Mouse (Mus musculus) gastrocnemius, postnatal 25 days (tissue): ENCODE results near the gene Syt1. TPM values are rescaled to one million over a fixed set of nuclear protein-coding genes. Genes with fewer than 3 reads are reported as not detected.

Experiments used
- DNase-seq: peaks from one replicate; pipeline ENCODE4 v3.0.0; 2022
- total RNA-seq, 2 experiments: library from RNA; stranded (reverse); gene quantifications; 1 replicate in 1 of 2; 2 replicates in 1 of 2; pipeline ENCODE4 v1.2.3; 2021

Gene Syt1
- total RNA-seq, 2 experiments from 2014 or later, result not detected

DNA sequence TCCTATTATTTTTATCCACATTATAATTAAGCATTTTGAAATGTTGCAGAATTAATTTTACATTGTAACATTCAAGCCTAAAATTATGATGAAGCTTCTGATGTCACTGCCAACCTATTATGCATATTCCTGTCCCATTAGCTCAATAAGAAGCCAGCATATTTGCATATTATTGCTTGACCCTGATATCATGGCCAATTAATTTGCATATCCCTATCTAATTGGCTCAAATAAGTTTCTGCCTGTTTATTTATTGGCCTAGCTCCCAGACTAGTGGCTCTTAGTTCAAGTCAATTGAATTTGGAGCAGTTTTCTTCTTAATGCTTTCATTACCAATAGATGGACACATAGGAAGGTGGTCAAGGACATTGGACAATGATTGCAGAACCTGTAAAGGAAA is 433.2 kb downstream of the Syt1 start:
- DNase-seq, result no peak

DNA sequence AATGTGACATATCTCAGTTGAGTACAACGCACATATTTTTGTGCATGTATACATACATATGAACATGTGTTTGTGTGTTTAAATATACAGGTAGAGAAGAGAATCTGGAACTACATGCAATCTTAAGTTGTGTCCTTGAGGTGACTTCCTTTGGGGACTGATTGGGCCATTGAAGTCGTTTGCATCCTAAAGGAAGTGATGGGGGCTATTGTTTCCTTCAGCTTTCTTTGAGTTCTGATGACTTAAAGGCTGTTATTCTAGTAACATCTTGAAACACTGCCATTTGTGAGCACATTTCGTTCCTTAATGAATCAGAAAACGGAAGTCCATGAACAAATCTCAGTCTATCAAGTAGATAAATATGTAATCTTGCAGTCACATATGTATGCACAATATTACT is 438.0 kb downstream of the Syt1 start:
- no peak for DNase-seq

DNA sequence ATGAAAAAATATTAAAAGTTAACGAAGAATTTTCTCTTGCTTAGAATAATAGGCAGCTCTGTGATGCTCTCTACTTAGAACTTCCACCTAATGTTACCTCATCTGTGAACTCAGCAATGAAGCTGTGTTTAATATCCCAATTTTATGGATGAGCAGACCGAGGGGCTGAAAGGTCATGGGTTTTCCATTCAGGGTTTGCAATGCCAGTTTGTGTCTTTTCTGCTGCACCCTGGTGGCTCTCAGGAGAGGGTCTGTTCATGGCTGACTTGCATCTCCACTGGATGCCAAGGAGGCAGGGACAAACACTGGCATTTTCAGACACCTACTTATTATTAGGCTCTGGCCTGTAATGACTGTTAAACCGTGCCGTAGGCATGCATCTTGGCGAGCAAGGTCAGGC is 439.7 kb downstream of the Syt1 start:
- no peak for DNase-seq

DNA sequence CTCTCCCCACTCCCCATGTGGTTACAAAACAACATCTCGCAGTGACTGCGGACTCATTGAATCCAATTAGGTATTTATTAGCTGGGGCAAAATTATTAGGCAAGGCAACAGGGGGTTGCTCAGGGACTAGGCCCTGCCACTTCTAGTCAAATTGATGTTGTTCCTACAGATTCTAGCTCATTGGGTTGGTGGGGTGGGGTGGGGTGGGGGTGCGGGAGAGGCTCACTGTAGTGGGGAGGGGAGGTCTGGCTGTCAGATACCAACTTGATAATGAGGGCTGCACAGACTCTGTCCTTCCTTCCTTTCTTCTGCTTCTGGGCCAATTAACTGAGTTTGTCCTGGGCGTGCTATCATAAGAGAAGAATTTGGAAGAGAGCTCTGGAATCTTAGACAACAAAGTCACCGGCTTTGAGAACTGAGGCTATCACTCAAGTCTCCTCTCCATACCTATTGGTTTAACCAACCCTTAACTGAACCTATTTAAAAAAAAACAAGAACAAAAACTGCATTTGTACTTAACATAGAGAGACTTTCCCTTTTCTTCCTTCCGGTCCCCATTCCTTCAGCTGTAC is 441.1 kb downstream of the Syt1 start:
- DNase-seq, result no peak

DNA sequence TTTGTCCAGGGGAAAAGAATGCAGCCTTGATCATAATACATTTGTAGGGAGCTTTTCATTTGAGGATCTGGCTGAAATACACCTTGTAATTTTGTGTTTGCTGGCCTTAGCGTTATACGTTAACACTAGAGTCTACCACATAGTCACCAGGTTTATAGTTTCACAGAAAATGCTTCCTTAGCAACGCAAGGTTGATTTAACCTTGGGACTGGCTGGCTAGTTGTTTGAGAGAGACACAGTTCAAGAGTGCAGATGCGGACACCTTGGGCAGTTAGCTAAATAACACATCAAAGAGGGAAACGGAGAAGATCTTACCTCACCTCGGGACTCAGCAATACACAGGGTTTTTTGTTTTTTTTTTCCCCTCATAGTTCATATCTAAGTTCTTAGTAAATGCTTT is 441.9 kb downstream of the Syt1 start:
- DNase-seq, result no peak

DNA sequence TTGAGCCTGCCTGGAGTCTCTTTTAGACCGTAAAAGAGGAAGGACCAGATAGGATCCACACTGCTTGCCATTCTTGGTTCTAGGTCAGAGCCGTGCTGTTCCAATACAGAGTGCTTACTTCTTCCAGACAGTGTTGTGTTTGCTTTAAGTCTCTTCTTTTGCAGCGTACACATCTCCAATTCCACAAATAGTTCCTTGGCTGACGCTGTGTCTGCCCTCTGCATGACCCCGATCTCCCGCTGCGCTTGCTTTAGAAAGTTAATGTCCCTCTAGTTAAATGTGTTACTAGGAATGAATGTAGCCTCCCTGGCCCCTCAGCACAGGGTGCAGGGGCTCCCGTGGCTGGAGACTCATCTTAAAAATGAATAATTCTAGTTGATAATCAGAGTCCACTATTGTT is 442.6 kb downstream of the Syt1 start:
- peak; percentile 13 for DNase-seq

DNA sequence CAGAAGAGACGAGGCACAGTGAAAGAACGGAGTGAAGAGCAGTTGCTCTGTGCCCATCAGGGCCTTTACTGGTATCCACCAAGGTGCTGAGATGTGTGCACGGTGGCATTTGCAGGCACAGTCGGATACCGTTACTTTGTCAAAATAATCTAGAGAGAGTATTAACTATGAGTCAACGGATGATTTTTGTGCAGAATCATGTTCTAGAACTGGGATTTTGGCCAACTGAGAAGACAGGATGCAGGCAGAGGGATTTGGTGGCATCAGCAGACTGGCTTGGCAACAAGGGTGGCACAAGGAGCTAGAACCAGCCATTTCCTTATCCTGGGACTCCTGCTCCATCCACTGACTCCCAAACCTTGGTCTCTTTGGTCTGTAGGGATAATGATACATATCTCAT is 443.3 kb downstream of the Syt1 start:
- no peak for DNase-seq

DNA sequence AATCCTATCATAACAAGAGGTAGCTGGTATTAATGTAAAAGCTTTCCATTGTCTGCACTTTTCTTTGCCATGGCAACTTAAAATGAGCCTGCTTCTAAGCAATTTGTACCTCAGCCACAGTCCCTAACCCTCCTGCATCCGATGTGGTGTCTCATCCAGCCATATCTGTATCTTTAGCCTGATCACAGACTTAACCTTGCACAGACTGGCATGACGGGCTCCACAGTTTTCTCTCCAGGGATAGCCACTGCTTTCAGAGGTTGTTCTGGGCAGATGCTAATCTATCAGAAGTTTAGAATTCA is 451.2 kb downstream of the Syt1 start:
- no peak for DNase-seq

DNA sequence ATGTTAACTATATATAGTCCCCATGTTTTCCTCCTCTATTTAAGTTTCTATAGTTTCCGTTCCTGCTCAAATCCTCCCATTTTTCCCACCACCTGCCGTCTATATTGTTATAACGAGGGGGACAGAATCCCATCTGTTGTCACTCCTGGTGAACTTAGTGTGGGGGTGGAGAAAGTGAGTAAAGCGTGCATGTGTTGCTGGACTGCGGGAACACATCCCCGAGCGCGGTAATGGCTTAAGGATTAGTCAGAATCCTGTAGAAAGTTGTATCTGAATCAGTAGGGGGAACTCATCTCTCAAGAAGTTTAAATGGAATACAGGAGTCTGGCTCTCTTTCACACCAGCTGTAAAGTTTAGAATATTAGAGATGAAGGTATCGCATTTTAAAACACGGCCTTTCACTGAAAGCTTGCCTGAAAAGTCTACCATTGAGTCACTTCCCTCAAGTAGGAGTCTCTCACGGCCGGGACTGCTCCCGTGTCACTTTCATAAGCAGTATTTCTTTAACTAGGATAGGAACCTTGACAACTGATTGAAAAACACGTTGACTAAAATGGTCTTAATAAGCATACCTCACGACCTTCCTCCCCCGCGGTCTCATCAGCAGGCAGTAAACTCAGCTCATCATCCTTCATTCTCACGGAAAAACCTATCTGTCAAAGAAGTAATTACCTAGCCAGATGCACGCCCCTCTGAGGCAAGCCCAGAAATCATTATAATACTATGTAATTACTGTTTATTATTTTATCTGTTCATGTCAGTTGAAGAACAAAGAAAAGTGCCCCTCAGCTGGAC is 451.8 kb downstream of the Syt1 start:
- no peak for DNase-seq

DNA sequence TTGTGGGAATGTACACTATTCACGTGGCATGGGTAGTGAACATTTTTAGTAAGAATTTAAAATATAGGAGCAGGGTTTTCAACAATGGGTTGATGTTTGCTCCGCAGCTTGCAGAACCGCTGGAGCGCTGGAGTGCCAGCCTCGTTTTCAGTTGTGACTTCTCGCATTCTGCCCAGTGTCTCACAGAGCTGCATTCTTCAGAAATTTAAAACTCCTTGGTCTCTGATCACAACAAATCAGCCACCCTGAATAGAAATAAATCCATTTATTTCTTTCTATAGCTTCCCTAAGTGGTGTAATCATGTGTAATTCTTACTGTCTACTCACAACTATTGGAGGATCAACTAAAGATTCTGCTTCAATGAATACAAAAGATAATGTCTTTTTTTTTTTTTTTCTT is 458.2 kb downstream of the Syt1 start:
- DNase-seq, result no peak

DNA sequence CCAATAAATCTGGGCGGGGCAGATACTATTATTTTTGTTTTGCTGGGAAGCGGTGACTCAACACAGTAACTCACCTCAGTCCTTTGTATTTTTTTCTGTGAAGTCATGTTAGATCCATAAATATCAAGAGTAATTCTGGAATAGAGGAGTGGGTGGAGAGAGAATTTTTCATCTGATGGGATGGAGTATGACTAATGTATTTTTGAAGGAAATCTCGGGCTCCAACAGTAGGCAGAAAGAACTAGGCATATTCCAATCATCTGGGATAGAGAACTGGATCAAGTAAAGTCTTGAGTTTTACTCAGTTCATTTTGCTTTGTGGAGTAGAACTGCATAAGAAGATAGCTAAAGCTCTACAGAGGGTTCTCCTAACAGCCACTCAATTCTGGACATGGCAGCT is 465.1 kb downstream of the Syt1 start:
- no peak for DNase-seq

DNA sequence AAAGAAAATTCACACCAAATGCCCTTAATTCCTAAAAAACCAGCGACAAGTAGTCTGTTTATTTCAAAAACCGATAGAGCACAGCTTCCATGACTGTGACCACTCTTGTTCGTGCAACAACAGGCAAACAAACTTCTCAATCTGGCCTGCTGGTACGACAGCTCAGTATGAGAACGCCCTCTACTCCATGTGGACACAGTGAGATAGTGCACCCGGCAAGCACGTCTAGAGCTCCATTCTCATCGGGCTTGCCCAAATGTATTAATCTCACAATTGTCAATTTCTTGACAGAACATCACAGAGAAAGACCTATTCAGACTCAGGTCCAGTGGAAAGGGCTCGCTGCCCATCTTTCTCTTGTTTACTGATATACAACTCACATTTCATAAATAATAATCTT is 469.2 kb downstream of the Syt1 start:
- DNase-seq, result no peak

DNA sequence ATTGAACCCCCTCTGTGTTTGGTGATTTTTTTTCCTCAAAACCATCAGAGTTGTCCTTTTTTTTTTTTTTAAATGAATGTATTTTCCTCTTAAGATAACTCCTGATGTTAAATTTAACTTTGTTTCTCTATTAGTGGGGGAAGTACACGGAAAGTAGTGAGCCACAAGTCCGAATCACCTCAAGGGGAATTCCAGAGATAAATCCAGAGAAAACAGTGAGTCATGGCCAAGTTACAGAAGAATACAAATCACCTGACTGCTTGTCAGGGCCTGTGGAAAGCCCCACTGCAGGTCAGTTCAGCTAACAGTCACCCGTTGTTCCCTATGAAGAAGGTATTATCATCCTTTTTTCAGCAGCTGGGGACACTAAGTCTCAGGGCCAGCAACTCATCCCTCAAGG is 472.2 kb downstream of the Syt1 start:
- DNase-seq, result no peak

DNA sequence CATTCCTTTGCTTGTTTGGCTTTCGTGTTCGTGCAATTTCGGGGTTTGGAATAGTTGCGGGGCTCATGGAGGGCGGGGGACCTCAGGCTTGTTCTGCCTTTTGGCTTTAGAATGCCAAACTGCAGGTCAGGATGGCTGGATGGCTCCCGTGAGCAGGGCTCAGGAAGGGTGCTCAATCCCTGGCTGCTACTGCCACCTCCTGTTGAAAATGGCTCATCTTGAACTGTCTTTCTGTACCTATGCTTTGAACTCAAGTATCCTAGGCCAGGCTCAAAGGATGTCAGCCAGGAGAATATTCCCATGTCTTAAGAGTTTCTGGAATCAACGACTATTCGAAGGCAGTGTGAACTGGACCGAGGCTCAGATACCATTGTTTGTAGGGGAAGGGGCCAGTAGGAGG is 473.1 kb downstream of the Syt1 start:
- no peak for DNase-seq

DNA sequence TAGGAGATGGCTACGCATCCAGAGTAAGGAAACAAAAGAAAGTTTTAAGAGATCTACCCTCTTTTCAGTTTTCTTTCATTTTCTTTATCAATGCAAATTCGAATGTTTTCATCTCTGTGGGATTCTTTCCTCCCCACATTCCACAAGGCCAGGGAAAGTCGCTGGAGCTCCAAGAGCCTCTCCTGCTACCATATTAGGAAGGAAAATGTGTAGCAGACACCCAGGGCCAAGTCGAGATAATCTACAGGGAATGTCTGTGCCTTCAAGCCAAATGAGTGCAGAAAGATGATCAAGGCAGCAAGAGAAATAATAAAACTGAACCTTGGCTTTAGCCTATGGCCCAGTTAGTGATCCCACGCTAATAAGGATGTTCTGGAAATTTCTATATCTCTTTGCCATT is 474.9 kb downstream of the Syt1 start:
- DNase-seq, result no peak

DNA sequence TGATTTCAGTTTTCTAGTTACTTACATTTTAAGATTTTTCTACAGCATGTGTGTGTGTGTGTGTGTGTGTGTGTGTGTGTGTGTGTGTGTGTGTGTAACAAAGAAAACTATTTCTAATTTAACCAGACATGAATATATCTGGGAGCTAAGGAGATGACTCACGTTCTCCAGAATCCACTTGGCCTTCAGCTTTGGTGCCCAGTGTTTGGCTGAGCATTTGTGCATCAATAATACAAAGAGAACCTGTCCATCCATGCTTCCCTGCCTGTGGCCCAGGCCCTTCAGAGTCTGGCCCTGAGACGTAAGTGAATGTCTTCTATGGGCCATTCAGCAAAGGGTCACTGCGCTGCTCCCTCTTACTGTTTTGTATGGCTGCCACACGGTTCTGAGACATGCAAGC is 476.7 kb downstream of the Syt1 start:
- no peak for DNase-seq

DNA sequence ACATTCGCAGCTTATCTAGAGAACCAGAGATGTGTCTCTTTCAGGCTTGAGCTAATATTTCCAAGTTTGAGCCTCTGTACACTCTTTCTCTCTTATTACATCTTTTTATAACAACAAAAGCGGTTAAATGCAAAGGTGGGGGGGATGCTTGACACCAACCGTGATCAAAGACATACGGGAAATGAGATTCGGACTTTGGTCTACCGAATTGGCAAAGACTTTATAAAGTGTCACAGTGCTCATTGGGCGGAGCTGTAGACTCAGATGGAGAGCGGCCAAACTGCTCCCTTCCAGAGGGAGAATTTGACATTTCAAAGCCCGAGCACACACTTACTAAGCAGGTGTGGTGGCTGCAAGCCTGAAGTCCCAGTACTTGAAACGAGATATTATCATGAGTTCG is 477.9 kb downstream of the Syt1 start:
- no peak for DNase-seq

DNA sequence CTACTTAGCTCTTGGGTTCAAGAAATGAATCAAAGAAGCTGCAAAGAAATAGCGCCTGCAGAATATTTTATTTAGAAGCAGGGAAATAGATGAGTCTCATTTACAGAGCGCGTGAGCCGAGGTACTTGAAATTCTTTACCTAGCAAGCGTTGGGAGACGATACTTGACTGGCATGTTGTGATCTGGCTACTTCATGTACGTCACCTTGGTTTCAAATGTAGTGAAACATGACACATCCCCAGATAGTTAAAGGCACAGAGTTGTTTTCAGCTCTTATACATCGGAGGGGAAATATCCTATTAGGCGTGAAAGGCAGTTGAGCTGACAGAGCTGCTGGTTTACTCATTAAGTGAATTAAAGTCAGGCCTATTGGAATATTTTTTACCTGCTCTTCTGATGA is 478.5 kb downstream of the Syt1 start:
- DNase-seq, result no peak

DNA sequence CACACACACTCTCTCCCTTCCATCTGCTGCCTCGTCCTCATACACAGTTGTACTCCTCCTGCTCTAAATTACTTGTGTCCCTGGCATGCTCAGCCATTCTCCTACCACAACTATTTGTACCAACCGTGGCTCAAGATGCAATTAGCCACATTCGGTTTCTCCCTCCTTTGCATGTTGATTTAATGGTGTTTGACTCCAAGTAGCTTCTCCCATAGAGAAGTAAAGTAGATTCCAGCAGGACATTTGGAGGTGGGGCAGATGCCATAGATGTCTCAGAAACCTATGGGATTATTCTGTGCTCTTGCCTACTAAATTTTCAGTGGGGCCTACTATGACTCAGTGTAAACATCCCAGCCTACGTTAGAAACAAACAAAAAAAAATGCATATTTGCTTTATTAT is 479.1 kb downstream of the Syt1 start:
- no peak for DNase-seq

DNA sequence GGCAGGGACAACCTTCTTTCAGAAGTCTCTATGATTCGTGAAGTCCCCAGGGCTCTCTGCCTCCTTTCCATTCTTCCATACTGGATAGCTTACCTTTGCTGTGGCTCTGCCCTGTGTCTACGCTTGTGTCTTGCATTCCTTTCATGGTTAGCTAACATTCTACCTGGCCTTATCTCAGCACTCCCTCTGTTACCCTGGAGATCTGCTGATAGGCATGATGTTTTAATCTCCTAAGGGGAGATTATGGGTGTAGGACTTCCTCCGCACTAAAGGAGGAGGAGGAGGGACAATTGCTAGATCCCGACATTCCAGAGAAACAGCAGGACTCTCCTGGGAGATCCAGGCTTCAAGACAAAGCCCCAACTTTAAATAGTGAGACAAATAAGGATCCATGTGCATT is 479.7 kb downstream of the Syt1 start:
- DNase-seq, result no peak

DNA sequence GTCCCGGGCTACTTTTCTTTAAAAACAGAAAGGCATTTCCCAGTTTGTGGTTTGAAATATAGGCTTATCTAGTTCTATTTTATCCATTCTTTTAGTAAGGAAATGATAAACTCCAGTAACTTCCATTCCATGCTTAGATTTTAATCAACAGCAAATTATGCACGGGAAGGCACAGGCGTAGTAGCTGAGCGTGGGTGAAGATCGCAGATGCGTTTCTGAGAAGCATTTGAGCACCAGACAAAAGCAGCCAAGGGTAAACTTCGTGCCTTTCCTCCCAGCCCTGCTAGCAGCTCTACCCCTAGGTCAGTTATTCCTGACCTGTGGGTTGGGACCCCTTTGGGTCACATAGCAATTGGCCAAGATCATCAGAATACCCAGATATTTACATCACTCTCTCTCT is 482.4 kb downstream of the Syt1 start:
- no peak for DNase-seq

DNA sequence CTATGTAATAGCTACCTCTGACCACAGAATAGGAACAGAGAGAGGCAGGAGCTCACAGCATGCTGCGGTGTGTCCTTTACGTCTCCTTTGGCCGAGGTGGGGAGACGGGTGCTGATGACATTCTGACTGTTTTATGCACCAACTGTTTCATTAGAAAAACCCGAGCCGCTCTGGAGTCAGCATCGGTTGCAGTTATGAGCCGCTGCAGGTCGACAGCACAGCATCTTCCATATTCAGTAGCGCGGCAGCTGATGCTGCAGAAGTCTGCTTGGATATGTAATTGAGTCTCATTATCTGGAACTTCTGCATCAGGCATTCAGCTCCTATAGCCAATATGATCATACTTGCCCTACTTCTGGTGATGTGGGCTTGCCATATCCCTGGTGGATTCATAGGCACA is 485.3 kb downstream of the Syt1 start:
- no peak for DNase-seq

DNA sequence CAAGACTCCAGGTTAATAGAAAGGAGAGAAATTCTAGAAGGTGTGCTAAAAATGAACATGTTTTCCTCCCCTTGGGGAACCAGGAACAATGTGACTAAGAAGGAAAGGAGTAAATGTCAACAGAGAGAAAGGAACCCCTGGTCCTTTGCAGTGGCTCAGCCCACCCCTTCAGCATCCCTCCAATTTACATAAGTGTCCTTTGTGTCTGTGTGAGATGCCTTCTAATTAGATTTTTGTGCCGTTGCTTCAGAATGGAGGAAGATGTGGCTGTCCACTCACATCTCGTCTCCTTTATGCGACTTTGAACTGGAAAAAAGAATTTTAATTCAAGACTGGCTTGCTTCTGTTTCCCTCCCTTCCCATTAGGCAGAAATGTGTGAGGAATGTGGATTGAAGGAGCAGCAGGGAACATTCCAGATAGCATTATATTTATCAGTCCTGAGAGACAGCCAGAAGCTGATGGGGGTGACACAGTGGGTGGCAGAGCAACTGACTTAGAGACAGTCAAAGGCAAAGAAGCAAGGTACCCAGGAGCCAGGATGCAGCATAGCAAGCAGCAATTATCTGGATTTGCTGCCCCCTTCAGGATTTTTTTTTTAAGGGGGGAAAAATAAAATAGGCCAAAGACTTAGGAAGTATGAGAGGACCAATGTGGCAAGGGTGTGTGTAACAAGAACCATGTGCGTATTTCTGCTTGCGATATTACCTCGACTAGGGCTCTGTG is 486.3 kb downstream of the Syt1 start:
- DNase-seq, result no peak

DNA sequence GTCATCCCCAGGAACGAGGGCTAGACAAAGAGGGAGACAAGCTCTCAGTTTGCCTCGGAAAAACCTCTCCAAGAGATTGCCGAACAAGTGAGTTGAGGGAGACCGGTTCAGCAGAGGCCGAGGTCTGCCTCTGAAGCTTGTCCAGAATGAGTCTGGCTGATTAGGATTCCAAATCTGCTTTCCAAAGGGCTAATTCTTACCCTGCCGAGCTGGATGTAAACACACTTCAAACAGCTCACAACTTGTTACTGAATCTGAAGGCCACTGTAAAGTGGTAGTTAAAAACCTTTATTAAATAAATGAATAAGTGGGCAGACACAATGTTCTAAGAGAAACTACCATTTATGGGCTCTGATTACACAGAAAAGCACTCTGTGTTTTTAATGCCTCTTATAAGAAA is 491.6 kb downstream of the Syt1 start:
- no peak for DNase-seq
